Mouse (Mus musculus): Measurements from ENCODE around the gene Lgals2.

DNA sequence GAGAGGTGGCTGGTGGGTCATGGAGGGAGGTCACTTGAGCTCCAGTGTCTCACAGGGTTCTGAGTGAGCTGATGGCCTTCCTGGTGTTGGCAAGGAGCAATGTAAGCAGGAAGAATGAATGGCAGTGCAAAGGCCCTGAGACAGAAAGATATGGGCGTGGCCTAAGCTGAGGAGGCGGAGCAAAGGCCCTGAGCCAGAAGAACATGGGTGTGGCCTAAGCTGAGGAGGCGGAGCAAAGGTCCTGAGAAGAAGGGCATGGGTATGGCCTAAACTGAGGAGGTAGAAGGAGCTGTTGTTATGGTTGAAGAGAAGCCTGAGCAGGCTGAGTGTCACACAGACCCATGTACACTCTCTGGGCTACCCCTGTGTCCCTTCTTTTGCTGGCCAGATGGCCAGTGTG lies 21.7 kb downstream of the Lgals2 start:
- no peak for TF ChIP-seq CTCF (conservative IDR thresholded peaks at IDR 0.05; ENCODE audit: low read length)
- TF ChIP-seq POU5F1 (IDR thresholded peaks at IDR 0.05; ENCODE audit: borderline replicate concordance, low read length), result no peak
